Mouse (Mus musculus): ENCODE results near the gene Sim1.

The Sim1 gene

DNA sequence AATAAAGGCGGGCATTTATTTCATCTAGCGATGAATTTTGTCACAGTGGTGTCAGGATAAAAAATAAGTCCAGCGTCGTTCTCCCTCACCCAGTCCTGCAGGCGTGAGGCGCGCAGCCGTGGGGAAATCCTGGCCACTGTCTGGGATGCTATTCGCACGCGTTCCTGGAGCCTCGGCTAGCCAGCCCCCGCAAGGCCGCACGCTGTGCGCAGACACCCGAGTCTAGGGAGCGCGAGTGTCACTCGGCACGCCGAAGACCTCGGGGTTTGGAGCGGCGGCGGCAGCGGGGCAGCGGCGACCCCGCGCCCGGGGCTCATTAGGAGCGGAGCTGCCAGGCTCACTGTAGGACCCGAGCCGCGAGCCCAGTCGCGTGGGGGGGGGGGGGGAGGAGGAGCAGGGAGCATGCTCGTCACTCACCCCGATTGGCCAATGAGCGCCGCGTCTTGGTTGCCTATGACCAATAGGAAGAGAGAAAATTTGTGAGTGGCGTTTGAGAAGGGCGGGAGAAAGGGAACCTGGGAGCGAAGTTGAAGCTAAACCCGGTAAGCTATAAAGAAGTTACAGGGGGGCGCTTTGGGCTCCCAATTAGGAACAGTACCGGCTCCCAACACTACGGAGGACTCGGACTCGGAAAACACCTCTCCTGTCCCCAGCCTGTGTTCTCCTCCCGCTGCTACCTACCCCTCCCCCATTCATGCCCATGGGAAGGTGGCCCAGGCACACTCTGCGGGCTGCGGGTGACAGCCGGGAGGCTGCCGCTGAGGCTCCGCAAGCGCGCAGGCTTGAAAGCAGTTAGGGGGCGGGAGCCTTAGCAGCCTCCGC lies at the start of gene Sim1:
Gene Sim1, plus strand, starts transcription at position 585 of the 822 bp plus-strand sequence.
- H3K36me3 ChIP-seq (ENCODE audit: insufficient read depth, low read length), result no peaks in the 10 kb centered on the region
- H3K27me3 ChIP-seq (ENCODE audit: insufficient read depth, low read length), result peaks cover 86% of the 10 kb centered on the region
- TF ChIP-seq NANOG (IDR thresholded peaks at IDR 0.05; ENCODE audit: borderline replicate concordance, low read length) (no peak), POU5F1 (IDR thresholded peaks at IDR 0.05; ENCODE audit: borderline replicate concordance, low read length) (no peak), CTCF (conservative IDR thresholded peaks at IDR 0.05; ENCODE audit: low read length) (no peak)
- peak within 1 kb of the TSS; percentile 78 for H3K4me3 ChIP-seq (replicated peaks; ENCODE audit: low read length)
- H3K9me3 ChIP-seq (ENCODE audit: low read length), result no peaks in the 10 kb centered on the region
- H3K4me1 ChIP-seq (replicated peaks; ENCODE audit: low read depth, low read length), result peaks cover 24% of the 10 kb centered on the region

GRCm38 (mm10) chr10:50868202-50868601 lies 26.4 kb upstream of the Sim1 start:
- H3K9me3 ChIP-seq (ENCODE audit: low read length), result no peaks in the 10 kb centered on the region
- no peak overlapping the region for H3K4me3 ChIP-seq (replicated peaks; ENCODE audit: low read length)
- no peaks in the 10 kb centered on the region for H3K27me3 ChIP-seq (ENCODE audit: insufficient read depth, low read length)
- TF ChIP-seq CTCF (conservative IDR thresholded peaks at IDR 0.05; ENCODE audit: low read length) (no peak), POU5F1 (IDR thresholded peaks at IDR 0.05; ENCODE audit: borderline replicate concordance, low read length) (no peak), NANOG (IDR thresholded peaks at IDR 0.05; ENCODE audit: borderline replicate concordance, low read length) (no peak)
- no peaks in the 10 kb centered on the region for H3K36me3 ChIP-seq (ENCODE audit: insufficient read depth, low read length)
- H3K4me1 ChIP-seq (replicated peaks; ENCODE audit: low read depth, low read length), result no peaks in the 10 kb centered on the region

DNA sequence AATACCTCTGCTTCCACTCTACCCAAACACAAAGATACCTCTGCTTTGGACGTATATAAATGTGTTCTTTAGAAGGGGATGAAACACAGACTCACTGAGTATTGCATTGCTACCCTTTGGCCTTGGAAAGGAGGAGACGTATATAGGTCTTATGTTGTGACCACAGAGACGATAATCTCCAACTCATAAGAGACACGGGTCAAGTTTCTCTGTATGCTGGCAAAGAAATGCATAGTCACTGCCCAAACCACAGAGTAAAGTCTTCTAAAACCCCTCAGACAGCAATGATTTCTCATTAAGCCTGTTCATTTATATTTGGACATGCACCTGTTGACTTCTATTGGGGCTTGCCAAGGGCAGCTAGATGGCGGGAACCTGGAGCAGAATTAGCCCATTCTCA lies 17.6 kb upstream of the Sim1 start:
- no peaks in the 10 kb centered on the region for H3K36me3 ChIP-seq (ENCODE audit: insufficient read depth, low read length)
- H3K4me1 ChIP-seq (replicated peaks; ENCODE audit: low read depth, low read length), result no peaks in the 10 kb centered on the region
- TF ChIP-seq POU5F1 (IDR thresholded peaks at IDR 0.05; ENCODE audit: borderline replicate concordance, low read length) (no peak), CTCF (conservative IDR thresholded peaks at IDR 0.05; ENCODE audit: low read length) (no peak), NANOG (IDR thresholded peaks at IDR 0.05; ENCODE audit: borderline replicate concordance, low read length) (no peak)
- no peaks in the 10 kb centered on the region for H3K27me3 ChIP-seq (ENCODE audit: insufficient read depth, low read length)
- H3K9me3 ChIP-seq (ENCODE audit: low read length), result no peaks in the 10 kb centered on the region
- no peak overlapping the region for H3K4me3 ChIP-seq (replicated peaks; ENCODE audit: low read length)

DNA sequence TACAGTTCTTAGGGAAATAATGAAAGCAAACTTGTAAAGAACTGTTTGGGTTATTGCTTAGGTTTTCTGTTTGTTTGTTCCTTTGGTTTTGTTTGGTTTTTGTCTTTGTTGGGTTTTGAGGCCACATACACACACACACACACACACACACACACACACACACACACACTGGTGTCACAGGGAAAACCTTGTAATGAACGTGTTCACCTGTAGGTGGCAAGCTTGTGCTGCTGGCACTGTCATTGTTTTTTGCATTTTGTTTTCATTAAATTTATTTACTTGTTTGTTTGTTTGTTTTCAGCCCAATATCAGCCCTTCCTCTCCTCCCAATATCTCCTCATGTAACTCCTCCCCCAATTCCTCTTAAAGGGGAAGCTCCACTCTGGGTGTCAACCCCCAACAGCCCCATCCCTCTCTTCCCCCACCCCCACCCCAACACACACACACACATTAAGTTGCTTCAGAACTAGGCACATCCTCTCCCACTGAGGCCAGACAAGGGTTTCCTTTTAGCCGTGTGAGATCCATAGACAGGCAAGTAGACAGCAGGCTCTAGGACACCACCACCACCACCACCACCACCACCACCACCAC lies 13.0 kb upstream of the Sim1 start:
- Histone ChIP-seq H3K36me3 (ENCODE audit: insufficient read depth, low read length) (no peaks in the 10 kb centered on the region), H3K4me3 (replicated peaks; ENCODE audit: low read length) (no peak overlapping the region), H3K4me1 (replicated peaks; ENCODE audit: low read depth, low read length) (no peaks in the 10 kb centered on the region), H3K9me3 (ENCODE audit: low read length) (peaks cover 5% of the 10 kb centered on the region; the same call in 1 of the 2 replicates), H3K27me3 (ENCODE audit: insufficient read depth, low read length) (no peaks in the 10 kb centered on the region)
- TF ChIP-seq POU5F1 (IDR thresholded peaks at IDR 0.05; ENCODE audit: borderline replicate concordance, low read length) (no peak), NANOG (IDR thresholded peaks at IDR 0.05; ENCODE audit: borderline replicate concordance, low read length) (no peak), CTCF (conservative IDR thresholded peaks at IDR 0.05; ENCODE audit: low read length) (peak; percentile 43)

- Histone ChIP-seq H3K36me3 (ENCODE audit: insufficient read depth, low read length) (no peaks in the 10 kb centered on the region), H3K4me3 (replicated peaks; ENCODE audit: low read length) (no peak overlapping the region), H3K27me3 (ENCODE audit: insufficient read depth, low read length) (no peaks in the 10 kb centered on the region), H3K4me1 (replicated peaks; ENCODE audit: low read depth, low read length) (no peaks in the 10 kb centered on the region), H3K9me3 (ENCODE audit: low read length) (peaks cover 5% of the 10 kb centered on the region; the same call in 1 of the 2 replicates)
- TF ChIP-seq NANOG (IDR thresholded peaks at IDR 0.05; ENCODE audit: borderline replicate concordance, low read length), result no peak
- TF ChIP-seq CTCF (conservative IDR thresholded peaks at IDR 0.05; ENCODE audit: low read length), result no peak
- no peak for TF ChIP-seq POU5F1 (IDR thresholded peaks at IDR 0.05; ENCODE audit: borderline replicate concordance, low read length)
Measured at GRCm38 (mm10) chr10:50882366-50882765, 12.2 kb upstream of the Sim1 start.

DNA sequence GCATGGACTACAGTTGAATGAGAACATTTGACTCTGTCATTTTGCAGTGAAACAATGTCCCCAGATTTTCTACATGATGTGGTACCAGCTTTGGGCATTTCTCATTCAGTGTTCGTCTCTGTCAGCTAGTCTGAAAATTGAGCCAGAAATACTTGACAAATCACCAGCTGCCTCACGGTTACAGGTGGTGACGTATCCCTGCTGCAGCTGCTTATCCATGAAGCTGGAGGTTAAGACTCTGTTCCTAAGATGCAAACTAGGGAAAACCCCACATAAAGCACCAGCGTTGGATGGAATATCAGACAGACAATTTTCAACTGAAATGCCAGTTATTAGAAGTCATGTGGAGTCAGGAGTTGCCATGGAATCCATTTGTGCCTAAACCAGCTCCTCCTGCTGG lies 8.2 kb upstream of the Sim1 start:
- no peak overlapping the region for H3K4me3 ChIP-seq (replicated peaks; ENCODE audit: low read length)
- H3K27me3 ChIP-seq (ENCODE audit: insufficient read depth, low read length), result peaks cover 21% of the 10 kb centered on the region
- H3K9me3 ChIP-seq (ENCODE audit: low read length), result peaks cover 5% of the 10 kb centered on the region; the same call in 1 of the 2 replicates
- 0 out of 2 replicates have a peak, but pooled peaks cover under 1% of the 10 kb centered on the region for H3K4me1 ChIP-seq (replicated peaks; ENCODE audit: low read depth, low read length)
- no peaks in the 10 kb centered on the region for H3K36me3 ChIP-seq (ENCODE audit: insufficient read depth, low read length)
- TF ChIP-seq NANOG (IDR thresholded peaks at IDR 0.05; ENCODE audit: borderline replicate concordance, low read length) (no peak), CTCF (conservative IDR thresholded peaks at IDR 0.05; ENCODE audit: low read length) (no peak), POU5F1 (IDR thresholded peaks at IDR 0.05; ENCODE audit: borderline replicate concordance, low read length) (no peak)

- Histone ChIP-seq H3K36me3 (ENCODE audit: insufficient read depth, low read length) (no peaks in the 10 kb centered on the region), H3K4me1 (replicated peaks; ENCODE audit: low read depth, low read length) (peaks cover 22% of the 10 kb centered on the region), H3K9me3 (ENCODE audit: low read length) (peaks cover 5% of the 10 kb centered on the region; the same call in 1 of the 2 replicates), H3K27me3 (ENCODE audit: insufficient read depth, low read length) (peaks cover 63% of the 10 kb centered on the region), H3K4me3 (replicated peaks; ENCODE audit: low read length) (no peak overlapping the region)
- no peak for TF ChIP-seq POU5F1 (IDR thresholded peaks at IDR 0.05; ENCODE audit: borderline replicate concordance, low read length)
- no peak for TF ChIP-seq CTCF (conservative IDR thresholded peaks at IDR 0.05; ENCODE audit: low read length)
- TF ChIP-seq NANOG (IDR thresholded peaks at IDR 0.05; ENCODE audit: borderline replicate concordance, low read length), result no peak
Measured at GRCm38 (mm10) chr10:50890621-50891020, 3.9 kb upstream of the Sim1 start.

GRCm38 (mm10) chr10:50891876-50892711 lies 2.5 kb upstream of the Sim1 start:
- Histone ChIP-seq H3K9me3 (ENCODE audit: low read length) (no peaks in the 10 kb centered on the region), H3K4me1 (replicated peaks; ENCODE audit: low read depth, low read length) (peaks cover 24% of the 10 kb centered on the region), H3K27me3 (ENCODE audit: insufficient read depth, low read length) (peaks cover 76% of the 10 kb centered on the region), H3K4me3 (replicated peaks; ENCODE audit: low read length) (peak overlapping the region; percentile 48), H3K36me3 (ENCODE audit: insufficient read depth, low read length) (no peaks in the 10 kb centered on the region)
- TF ChIP-seq CTCF (conservative IDR thresholded peaks at IDR 0.05; ENCODE audit: low read length), result no peak
- TF ChIP-seq NANOG (IDR thresholded peaks at IDR 0.05; ENCODE audit: borderline replicate concordance, low read length), result no peak
- no peak for TF ChIP-seq POU5F1 (IDR thresholded peaks at IDR 0.05; ENCODE audit: borderline replicate concordance, low read length)

Data from E14TG2a.4 (cell line).